Mouse (Mus musculus) CD8-positive naive resting alpha-beta T cell, adult 2 months (primary cell): ENCODE data around the gene Dap.

Experiments used
- DNase-seq, 2 experiments: peaks; one replicate each; pipeline ENCODE4 v3.0.0; 2022; ENCODE audit warnings: low read depth in 2 of 2, low spot score in 2 of 2

Gene Dap

GRCm38 (mm10) chr15:31224135-31224761 is at the start of gene Dap:
Dap (plus strand) TSS chr15:31224314.
- peak; percentile 83 to 84 for DNase-seq

- no peak for DNase-seq
These were observed 47.5 kb upstream of the Dap start for GRCm38 (mm10) chr15:31176566-31176965.

GRCm38 (mm10) chr15:31184651-31185443 is 39.3 kb upstream of the Dap start:
- no peak for DNase-seq

- DNase-seq = no peak
These were observed 38.6 kb upstream of the Dap start for GRCm38 (mm10) chr15:31185506-31185905.

- no peak for DNase-seq
These were observed 37.7 kb upstream of the Dap start for GRCm38 (mm10) chr15:31186371-31186901.

- DNase-seq = no peak
These were observed 31.6 kb upstream of the Dap start for GRCm38 (mm10) chr15:31192563-31192962.

- DNase-seq = no peak
These were observed 28.3 kb upstream of the Dap start for GRCm38 (mm10) chr15:31195776-31196175.

GRCm38 (mm10) chr15:31207346-31208093 is 16.6 kb upstream of the Dap start:
- no peak for DNase-seq

- DNase-seq = no peak
These were observed 12.2 kb upstream of the Dap start for GRCm38 (mm10) chr15:31211910-31212309.

- DNase-seq = no peak
These were observed 10.4 kb upstream of the Dap start for GRCm38 (mm10) chr15:31213619-31214270.

- peak in 1 of 2 experiments; percentile 38 for DNase-seq
These were observed 1.9 kb upstream of the Dap start for GRCm38 (mm10) chr15:31222216-31222615.

GRCm38 (mm10) chr15:31223596-31224134 is 449 bp upstream of the Dap start:
- DNase-seq = no peak

- no peak for DNase-seq
These were observed 910 bp downstream of the Dap start for GRCm38 (mm10) chr15:31224806-31225642.

- DNase-seq = peak; percentile 33 to 38
These were observed 1.7 kb downstream of the Dap start for GRCm38 (mm10) chr15:31225643-31226325.

- DNase-seq = no peak
These were observed 2.4 kb downstream of the Dap start for GRCm38 (mm10) chr15:31226464-31226863.

GRCm38 (mm10) chr15:31227793-31228192 is 3.7 kb downstream of the Dap start:
- DNase-seq = no peak

- DNase-seq = no peak
These were observed 8.9 kb downstream of the Dap start for GRCm38 (mm10) chr15:31233006-31233405.

- DNase-seq = no peak
These were observed 11.9 kb downstream of the Dap start for GRCm38 (mm10) chr15:31235794-31236548.

GRCm38 (mm10) chr15:31236549-31236907 is 12.4 kb downstream of the Dap start:
- DNase-seq = no peak
